Mouse (Mus musculus) embryo, embryonic 10.5 days (tissue): ENCODE measurements around the gene Hjurp.
"Not testable (repeated sequence)": the region's sequence is repeated elsewhere in the genome, so short reads cannot be mapped to it uniquely, and the experiment has no call there.

Experiments used
- DNase-seq: peaks from one replicate; pipeline ENCODE4 v3.0.0-alpha.2; 2015; ENCODE audit warnings: low spot score

Gene Hjurp

GRCm38 (mm10) chr1:88240072-88240471 lies 37.4 kb downstream of the Hjurp start:
- DNase-seq = no peak

- no peak for DNase-seq
Measured at GRCm38 (mm10) chr1:88238771-88239170, 38.7 kb downstream of the Hjurp start.

GRCm38 (mm10) chr1:88237311-88237710 lies 40.1 kb downstream of the Hjurp start:
- no peak for DNase-seq

- no peak for DNase-seq
Measured at GRCm38 (mm10) chr1:88235894-88236415, 41.5 kb downstream of the Hjurp start.

GRCm38 (mm10) chr1:88235046-88235893 lies 42.2 kb downstream of the Hjurp start:
- DNase-seq = no peak

DNA sequence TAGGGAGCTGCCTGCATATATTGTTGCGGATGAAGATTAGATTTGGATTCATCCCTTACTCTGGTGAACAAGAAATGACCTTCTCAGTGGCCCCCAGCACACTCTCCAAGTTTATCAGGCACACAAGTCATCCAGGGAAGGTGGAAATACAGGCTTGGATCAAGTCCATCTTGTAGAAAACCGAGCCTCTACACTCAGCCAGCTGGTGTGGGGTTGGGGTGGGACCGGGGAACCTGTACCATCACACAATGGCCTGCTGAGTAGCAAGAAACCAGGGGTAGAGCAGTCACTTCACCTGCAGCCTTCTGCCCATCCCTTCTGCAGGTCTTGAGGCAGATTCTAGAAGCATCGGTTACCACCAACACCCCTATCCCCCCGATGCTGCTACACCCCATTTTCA lies 42.8 kb downstream of the Hjurp start:
- DNase-seq = no peak

DNA sequence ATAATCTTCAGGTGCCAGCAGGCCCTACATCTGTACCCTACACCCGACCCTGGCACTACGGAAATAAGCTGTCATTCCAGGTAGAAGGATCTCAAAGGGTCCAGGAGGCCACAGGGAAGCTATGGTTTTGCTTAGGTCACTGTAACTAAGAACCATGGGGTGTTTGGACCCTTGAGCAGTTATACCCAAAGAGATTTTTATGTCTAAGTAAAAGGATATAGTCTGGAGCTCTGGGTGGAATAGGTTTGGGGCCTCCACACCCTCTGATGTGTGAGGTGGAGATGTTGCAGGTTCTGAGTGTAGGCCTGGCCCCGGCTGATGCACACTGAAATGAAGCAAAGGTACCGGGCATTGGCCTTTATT lies 43.2 kb downstream of the Hjurp start:
- DNase-seq = no peak

DNA sequence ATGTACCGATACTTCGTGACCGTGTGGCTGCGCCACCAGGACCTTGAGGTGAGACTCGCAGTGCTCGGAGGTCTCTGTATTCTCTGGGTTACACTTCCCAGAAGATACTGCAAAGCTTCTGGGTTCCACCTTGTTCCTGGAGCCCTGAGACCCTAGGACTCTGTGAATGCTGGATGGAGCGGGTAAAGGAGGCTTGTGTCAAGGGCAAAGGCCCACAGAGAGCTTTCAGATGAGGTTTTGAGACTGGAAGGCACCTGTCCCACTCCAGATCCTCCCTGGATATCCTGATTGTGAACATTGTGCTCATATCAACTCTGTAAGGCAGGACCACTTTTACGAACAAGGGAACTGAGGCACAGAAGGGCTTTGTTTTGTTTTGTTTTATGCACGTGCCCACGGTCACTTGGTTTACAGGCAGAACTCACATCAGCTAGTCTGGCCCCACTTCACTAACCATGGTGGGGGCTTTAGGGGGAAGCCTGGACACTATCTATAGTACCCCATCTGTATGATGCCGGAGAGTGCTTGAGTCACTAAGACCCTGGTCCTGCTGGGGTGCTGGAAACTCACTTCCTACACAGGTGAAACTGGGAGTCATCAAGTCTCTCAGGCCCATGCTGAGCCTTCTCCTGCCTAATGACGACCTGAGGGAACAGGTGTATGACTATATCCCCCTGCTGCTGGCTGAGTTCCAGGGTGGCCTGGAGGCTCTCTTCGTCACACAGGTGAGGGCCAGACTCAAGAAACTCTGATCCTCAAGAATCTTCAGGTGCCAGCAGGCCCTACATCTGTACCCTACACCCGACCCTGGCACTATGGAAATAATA lies 43.8 kb downstream of the Hjurp start:
- no peak for DNase-seq

- DNase-seq = no peak
Measured at GRCm38 (mm10) chr1:88232664-88233380, 44.6 kb downstream of the Hjurp start.

DNA sequence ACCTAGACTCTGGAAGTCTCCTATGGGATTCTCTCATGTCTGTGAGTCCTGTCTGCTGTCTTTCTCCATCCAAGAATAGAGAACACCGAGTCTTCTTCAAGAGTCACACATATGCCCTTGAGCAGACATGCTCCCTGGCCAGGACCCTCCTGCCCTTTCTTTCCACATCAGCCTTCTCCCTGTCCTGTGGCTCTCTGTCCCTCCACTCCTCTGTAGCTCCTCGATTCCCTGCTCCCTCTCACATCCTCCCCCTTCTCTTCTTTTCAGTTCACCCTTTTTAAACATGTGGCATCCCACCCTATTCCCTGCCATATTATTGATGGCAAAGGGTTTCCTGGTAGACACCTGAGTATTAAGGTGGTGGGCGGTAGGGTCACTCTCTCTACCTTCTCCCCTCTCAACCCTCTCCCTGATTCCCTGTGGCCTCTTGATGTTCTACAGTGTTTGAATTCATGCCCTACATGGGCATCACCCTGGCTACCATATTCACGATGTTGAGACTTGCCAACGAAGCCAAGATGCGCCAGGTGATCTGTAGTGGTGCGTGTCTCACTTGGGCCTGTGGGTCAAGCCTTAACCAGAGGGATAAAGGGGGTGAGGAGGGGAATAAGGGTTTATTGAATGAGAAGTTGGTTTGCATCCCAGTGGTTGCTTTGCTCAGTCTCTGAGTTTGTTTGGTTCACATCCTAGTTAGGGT lies 45.5 kb downstream of the Hjurp start:
- no peak for DNase-seq

GRCm38 (mm10) chr1:88230981-88231802 lies 46.2 kb downstream of the Hjurp start:
- DNase-seq = no peak

DNA sequence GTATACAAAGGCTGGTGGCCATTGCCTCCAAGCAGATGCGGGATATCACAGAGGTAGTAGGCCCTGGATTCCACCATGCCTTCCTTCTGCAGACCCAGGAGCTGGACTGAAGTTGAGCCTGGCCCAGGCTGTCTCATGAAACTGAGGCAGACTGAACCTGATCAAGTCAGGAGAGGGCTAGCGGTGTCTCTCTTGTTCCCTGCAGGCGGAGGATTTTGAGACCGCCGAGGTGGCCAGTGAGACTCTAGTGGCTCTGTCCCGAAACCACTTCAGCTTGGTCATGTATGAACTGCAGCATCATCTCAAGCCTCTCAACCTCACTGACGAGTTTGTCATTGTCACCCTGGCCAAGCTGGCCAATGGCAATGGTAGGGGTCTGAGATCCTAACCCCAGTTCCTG lies 47.0 kb downstream of the Hjurp start:
- no peak for DNase-seq

GRCm38 (mm10) chr1:88229986-88230385 lies 47.4 kb downstream of the Hjurp start:
- no peak for DNase-seq

GRCm38 (mm10) chr1:88229566-88229965 lies 47.9 kb downstream of the Hjurp start:
- no peak for DNase-seq

- DNase-seq = no peak
Measured at GRCm38 (mm10) chr1:88228121-88228520, 49.3 kb downstream of the Hjurp start.

- DNase-seq = no peak
Measured at GRCm38 (mm10) chr1:88227482-88227881, 50.0 kb downstream of the Hjurp start.

- no peak for DNase-seq
Measured at GRCm38 (mm10) chr1:88226670-88227379, 50.6 kb downstream of the Hjurp start, which contains the start of gene Mroh2a. TSS of gene Mroh2a (plus strand) at chr1:88226986.

DNA sequence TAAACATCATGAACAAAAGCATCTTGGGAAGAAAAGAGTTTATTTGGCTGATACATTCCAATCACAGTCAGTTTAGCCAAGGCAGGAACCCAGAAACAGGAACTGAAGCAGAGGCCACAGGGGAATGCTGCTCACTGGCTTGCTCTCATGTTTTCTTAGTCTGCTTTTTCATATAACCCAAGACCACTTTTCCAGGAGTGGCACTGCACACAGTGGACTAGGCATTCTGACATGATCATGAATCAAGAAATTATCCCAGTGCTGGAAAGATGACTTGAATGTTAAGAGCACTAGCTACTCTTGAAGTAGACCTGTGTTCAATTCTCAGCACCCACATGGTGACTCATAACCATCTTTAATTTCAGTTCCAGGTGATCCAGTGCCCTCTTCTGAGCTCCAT lies 51.7 kb downstream of the Hjurp start:
- DNase-seq = no peak

GRCm38 (mm10) chr1:88225301-88225700 lies 52.1 kb downstream of the Hjurp start:
- not testable (repeated sequence) for DNase-seq
